Mouse (Mus musculus): ENCODE measurements around the gene Svopl. TPM values are rescaled to one million over a fixed set of nuclear protein-coding genes. Genes with fewer than 3 reads are reported as not detected.
A peak's percentile ranks its signal among the peaks of the same experiment; 100 is the strongest.

The Svopl gene
- total and polyA plus RNA-seq, 3 experiments, result 0.39 to 2.1 (median 0.41) TPM

DNA sequence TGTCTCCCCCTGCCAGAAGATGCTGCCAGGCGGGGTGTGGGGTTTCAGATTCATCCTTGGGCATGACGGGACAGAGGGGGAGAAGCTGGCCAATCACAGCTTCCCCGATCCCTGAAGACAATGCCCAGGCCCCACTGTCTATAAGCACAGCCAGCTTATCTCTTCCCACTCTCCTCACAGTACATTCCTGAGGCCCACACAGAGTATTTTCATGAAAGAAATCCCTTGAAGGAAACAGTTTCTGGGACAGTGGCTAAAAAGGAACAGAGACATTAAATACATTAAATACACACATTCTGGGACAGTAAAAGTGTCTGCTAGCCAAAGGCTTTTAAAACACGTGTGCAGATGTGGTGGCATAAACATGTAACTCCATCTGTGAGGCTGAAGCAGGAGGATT, 33.6 kb upstream of the Svopl start:
- TF ChIP-seq CTCF (IDR thresholded peaks at IDR 0.05) (no peak), EP300 (IDR thresholded peaks at IDR 0.05; ENCODE audit: insufficient read depth, low read depth, low read length) (no peak), POLR2A (IDR thresholded peaks at IDR 0.05; ENCODE audit: insufficient read depth, low read depth, low read length) (no peak)
- Histone ChIP-seq H3K36me3 (ENCODE audit: control insufficient read depth, insufficient read depth, low read length) (no peaks in the 10 kb centered on the region), H3K9ac (ENCODE audit: low read depth, low read length) (no peak overlapping the region), H3K27ac (no peak overlapping the region), H3K27me3 (ENCODE audit: control insufficient read depth, insufficient read depth, low read length) (no peaks in the 10 kb centered on the region), H3K4me1 (ENCODE audit: control insufficient read depth, insufficient read depth, low read length) (peaks cover 2% of the 10 kb centered on the region; the same call in 1 of the 2 replicates), H3K4me3 (no peak overlapping the region), H3K79me2 (replicated peaks; ENCODE audit: control insufficient read depth, insufficient read depth, low read length) (no peaks in the 10 kb centered on the region)
- no peak for DNase-seq
- 57% methylated on average over 4 of the region's 4 CpGs for WGBS
- intact Hi-C loops (cut with DNase I), result no loop called here

DNA sequence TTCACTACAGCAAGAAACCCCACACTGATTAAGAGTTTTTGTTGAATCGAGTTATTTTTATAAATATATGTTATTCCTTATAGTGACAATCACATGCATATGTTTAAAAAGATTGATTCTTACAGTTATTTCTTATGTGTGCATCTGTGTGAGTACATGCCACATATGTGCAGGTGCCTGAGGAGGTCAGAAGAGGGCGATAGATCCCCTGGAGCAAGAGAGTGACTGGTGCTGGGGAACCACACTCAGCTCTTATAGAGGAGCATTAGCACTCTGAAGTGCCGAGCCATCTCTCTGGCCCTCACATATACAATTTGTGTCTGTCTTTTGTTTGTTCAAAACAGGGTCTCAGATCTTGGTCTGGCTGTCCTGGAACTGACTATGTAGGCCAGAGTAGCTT, 26.8 kb upstream of the Svopl start:
- H3K4me3 ChIP-seq, result no peak overlapping the region
- no peaks in the 10 kb centered on the region for H3K4me1 ChIP-seq (ENCODE audit: control insufficient read depth, insufficient read depth, low read length)
- H3K27me3 ChIP-seq (ENCODE audit: control insufficient read depth, insufficient read depth, low read length), result no peaks in the 10 kb centered on the region
- no peak overlapping the region for H3K27ac ChIP-seq
- no peak overlapping the region for H3K9ac ChIP-seq (ENCODE audit: low read depth, low read length)
- DNase-seq, result no peak
- intact Hi-C loops (cut with DNase I), result no loop called here
- no peaks in the 10 kb centered on the region for H3K36me3 ChIP-seq (ENCODE audit: control insufficient read depth, insufficient read depth, low read length)
- 91% methylated on average over 3 of the region's 3 CpGs for WGBS
- TF ChIP-seq EP300 (IDR thresholded peaks at IDR 0.05; ENCODE audit: insufficient read depth, low read depth, low read length) (no peak), CTCF (IDR thresholded peaks at IDR 0.05) (no peak), POLR2A (IDR thresholded peaks at IDR 0.05; ENCODE audit: insufficient read depth, low read depth, low read length) (no peak)
- H3K79me2 ChIP-seq (replicated peaks; ENCODE audit: control insufficient read depth, insufficient read depth, low read length), result no peaks in the 10 kb centered on the region

DNA sequence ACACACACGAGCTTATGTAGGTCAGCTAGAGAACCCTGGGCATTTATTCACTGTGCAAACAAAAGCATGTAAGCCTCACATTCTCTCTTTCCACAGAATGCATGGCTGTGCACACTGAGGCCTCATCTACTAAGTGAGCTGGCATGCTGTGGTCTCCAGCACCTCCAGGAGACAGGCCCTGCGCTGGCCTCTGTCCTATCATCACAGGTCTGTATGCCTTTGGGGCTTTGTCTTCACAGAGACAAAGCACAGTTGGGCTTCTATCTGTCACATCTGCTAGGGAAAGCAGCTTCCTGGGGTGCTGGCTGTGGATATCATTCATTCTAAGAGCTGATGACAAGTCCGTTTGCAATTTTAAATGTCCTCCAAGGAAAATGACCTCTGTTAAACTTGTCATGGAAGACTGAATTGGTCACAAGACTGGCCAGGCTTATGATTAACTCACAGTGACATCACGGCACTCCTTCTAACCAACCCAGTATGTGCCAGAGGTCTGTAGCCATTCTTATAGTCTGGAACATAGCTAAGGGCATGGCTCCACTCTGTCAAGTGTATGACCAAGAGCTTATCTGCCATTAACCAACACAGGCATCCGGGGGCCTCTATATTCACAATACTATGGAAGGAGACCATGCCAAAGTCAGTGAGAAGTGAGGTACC, 25.5 kb upstream of the Svopl start:
- intact Hi-C loops (cut with DNase I), result no loop called here
- no peaks in the 10 kb centered on the region for H3K79me2 ChIP-seq (replicated peaks; ENCODE audit: control insufficient read depth, insufficient read depth, low read length)

DNA sequence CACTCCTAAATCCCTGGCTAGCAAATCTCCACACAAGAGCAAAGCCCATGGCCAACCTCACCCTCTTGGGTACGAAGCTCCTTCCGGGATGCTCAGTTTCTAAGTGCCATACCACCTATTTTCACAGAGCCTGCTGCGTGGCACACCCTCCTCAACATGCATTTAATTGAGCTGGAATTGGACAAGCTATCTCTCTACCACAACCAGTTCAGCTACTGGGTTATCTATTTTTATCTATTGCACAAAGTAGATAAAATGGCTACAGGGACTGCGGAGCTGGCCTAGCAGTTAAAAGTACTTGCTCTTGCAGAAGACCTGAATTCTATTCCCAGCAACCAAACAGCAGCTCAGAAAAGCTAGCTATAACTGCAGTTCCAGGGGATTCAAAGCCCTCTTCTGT, 24.5 kb upstream of the Svopl start:
- H3K4me1 ChIP-seq (ENCODE audit: control insufficient read depth, insufficient read depth, low read length), result no peaks in the 10 kb centered on the region
- DNase-seq, result no peak
- TF ChIP-seq POLR2A (IDR thresholded peaks at IDR 0.05; ENCODE audit: insufficient read depth, low read depth, low read length) (no peak), CTCF (IDR thresholded peaks at IDR 0.05) (no peak), EP300 (IDR thresholded peaks at IDR 0.05; ENCODE audit: insufficient read depth, low read depth, low read length) (no peak)
- H3K4me3 ChIP-seq, result no peak overlapping the region
- 92% methylated on average over 4 of the region's 4 CpGs for WGBS
- H3K9ac ChIP-seq (ENCODE audit: low read depth, low read length), result no peak overlapping the region
- no peak overlapping the region for H3K27ac ChIP-seq
- H3K79me2 ChIP-seq (replicated peaks; ENCODE audit: control insufficient read depth, insufficient read depth, low read length), result no peaks in the 10 kb centered on the region
- no peaks in the 10 kb centered on the region for H3K27me3 ChIP-seq (ENCODE audit: control insufficient read depth, insufficient read depth, low read length)
- intact Hi-C loops (cut with DNase I), result no loop called here
- no peaks in the 10 kb centered on the region for H3K36me3 ChIP-seq (ENCODE audit: control insufficient read depth, insufficient read depth, low read length)

More for the DNA sequence above, 25.5 kb upstream of the Svopl start:
- H3K27ac ChIP-seq, result no peak overlapping the region
- H3K4me1 ChIP-seq (ENCODE audit: control insufficient read depth, insufficient read depth, low read length), result no peaks in the 10 kb centered on the region
- 51% methylated on average over 5 of the region's 5 CpGs for WGBS
- H3K27me3 ChIP-seq (ENCODE audit: control insufficient read depth, insufficient read depth, low read length), result no peaks in the 10 kb centered on the region
- DNase-seq, result no peak
- H3K9ac ChIP-seq (ENCODE audit: low read depth, low read length), result no peak overlapping the region
- H3K36me3 ChIP-seq (ENCODE audit: control insufficient read depth, insufficient read depth, low read length), result no peaks in the 10 kb centered on the region
- no peak overlapping the region for H3K4me3 ChIP-seq
- TF ChIP-seq POLR2A (IDR thresholded peaks at IDR 0.05; ENCODE audit: insufficient read depth, low read depth, low read length) (no peak), CTCF (IDR thresholded peaks at IDR 0.05) (no peak)

DNA sequence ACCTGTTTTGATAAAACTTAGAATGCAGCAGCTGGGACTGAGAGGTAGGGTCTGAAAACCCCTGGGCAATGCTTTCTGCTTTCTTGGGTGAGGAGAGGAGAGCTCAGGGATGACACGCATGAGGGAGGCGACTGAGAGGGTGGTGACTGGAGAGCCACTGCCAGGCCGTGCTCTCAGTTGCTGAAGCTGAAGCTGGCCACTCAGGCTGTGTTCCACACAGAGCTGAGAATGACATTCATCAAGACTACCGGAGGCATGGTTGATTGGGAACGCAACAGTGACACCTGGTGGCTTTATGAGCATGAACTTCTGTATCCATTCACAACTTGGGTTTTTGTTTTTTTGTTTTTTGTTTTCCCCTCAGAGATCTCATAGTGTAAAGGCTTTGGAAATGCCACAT, 19.4 kb upstream of the Svopl start:
- intact Hi-C loops (cut with DNase I), result loop anchor here (1.0 to 10.0 kb wide), 5 partner anchors 59 to 603 kb away; partner anchors contain the start of gene Trim24

DNA sequence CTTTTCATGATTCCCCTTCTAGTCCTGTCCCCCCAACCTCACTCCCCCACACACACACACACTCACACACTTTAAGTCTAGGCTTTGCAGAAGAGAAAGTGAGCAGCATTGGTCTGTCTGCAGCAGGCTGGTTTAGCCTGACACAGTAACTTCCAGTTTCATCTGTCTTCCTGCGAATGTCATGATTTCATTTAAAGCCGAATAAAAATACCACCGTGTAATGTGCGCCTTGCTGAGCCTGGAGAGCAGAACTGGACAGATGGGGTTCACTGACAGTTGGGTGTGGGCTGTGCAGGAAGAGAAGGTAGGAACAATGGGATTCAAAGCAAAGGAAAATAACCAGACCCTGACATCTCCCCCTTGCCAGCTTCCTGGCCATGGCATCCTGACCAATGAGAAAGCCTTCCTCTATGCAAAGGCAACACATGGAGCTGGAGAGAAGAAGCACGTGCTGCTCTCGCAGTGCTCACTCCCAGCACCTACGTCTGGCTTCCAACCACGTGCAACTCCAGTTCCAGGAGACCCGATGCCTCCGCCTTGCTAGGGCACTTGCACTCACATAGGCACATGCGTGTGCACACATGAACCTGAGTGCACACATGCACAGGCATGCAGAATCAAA, 18.8 kb upstream of the Svopl start:
- Histone ChIP-seq H3K36me3 (ENCODE audit: control insufficient read depth, insufficient read depth, low read length) (no peaks in the 10 kb centered on the region), H3K27ac (no peak overlapping the region), H3K27me3 (ENCODE audit: control insufficient read depth, insufficient read depth, low read length) (no peaks in the 10 kb centered on the region), H3K79me2 (replicated peaks; ENCODE audit: control insufficient read depth, insufficient read depth, low read length) (no peaks in the 10 kb centered on the region), H3K4me3 (no peak overlapping the region), H3K4me1 (ENCODE audit: control insufficient read depth, insufficient read depth, low read length) (peaks cover 2% of the 10 kb centered on the region; the same call in 1 of the 2 replicates), H3K9ac (ENCODE audit: low read depth, low read length) (no peak overlapping the region)
- WGBS, result 36% methylated on average over 11 of the region's 11 CpGs
- DNase-seq, result no peak
- TF ChIP-seq POLR2A (IDR thresholded peaks at IDR 0.05; ENCODE audit: insufficient read depth, low read depth, low read length) (no peak), CTCF (IDR thresholded peaks at IDR 0.05) (no peak), EP300 (IDR thresholded peaks at IDR 0.05; ENCODE audit: insufficient read depth, low read depth, low read length) (no peak)
- intact Hi-C loops (cut with DNase I), result loop anchor here (1.0 to 10.0 kb wide), 5 partner anchors 58 to 603 kb away; partner anchors contain the start of gene Trim24

More for the DNA sequence above, 19.4 kb upstream of the Svopl start:
- peak; percentile 80 for TF ChIP-seq EP300 (IDR thresholded peaks at IDR 0.05; ENCODE audit: insufficient read depth, low read depth, low read length)
- TF ChIP-seq POLR2A (IDR thresholded peaks at IDR 0.05; ENCODE audit: insufficient read depth, low read depth, low read length), result no peak
- peak; percentile 83 for TF ChIP-seq CTCF (IDR thresholded peaks at IDR 0.05)
- Histone ChIP-seq H3K27ac (no peak overlapping the region), H3K4me1 (ENCODE audit: control insufficient read depth, insufficient read depth, low read length) (peaks cover 2% of the 10 kb centered on the region; the same call in 1 of the 2 replicates), H3K27me3 (ENCODE audit: control insufficient read depth, insufficient read depth, low read length) (no peaks in the 10 kb centered on the region), H3K79me2 (replicated peaks; ENCODE audit: control insufficient read depth, insufficient read depth, low read length) (no peaks in the 10 kb centered on the region), H3K4me3 (no peak overlapping the region), H3K36me3 (ENCODE audit: control insufficient read depth, insufficient read depth, low read length) (no peaks in the 10 kb centered on the region), H3K9ac (ENCODE audit: low read depth, low read length) (no peak overlapping the region)
- WGBS, result under 1% methylated on average over 5 of the region's 5 CpGs
- DNase-seq, result peak; percentile 51 to 54
